Mouse (Mus musculus): ENCODE measurements around the gene Mllt10. TPM values are rescaled to one million over a fixed set of nuclear protein-coding genes. Genes with fewer than 3 reads are reported as not detected.

The Mllt10 gene
- 61.9 and 66.3 TPM in 2 replicates for polyA plus RNA-seq (2015; fragmentation: Nextera tagmentation; extraction: Ambion mirVana)

DNA sequence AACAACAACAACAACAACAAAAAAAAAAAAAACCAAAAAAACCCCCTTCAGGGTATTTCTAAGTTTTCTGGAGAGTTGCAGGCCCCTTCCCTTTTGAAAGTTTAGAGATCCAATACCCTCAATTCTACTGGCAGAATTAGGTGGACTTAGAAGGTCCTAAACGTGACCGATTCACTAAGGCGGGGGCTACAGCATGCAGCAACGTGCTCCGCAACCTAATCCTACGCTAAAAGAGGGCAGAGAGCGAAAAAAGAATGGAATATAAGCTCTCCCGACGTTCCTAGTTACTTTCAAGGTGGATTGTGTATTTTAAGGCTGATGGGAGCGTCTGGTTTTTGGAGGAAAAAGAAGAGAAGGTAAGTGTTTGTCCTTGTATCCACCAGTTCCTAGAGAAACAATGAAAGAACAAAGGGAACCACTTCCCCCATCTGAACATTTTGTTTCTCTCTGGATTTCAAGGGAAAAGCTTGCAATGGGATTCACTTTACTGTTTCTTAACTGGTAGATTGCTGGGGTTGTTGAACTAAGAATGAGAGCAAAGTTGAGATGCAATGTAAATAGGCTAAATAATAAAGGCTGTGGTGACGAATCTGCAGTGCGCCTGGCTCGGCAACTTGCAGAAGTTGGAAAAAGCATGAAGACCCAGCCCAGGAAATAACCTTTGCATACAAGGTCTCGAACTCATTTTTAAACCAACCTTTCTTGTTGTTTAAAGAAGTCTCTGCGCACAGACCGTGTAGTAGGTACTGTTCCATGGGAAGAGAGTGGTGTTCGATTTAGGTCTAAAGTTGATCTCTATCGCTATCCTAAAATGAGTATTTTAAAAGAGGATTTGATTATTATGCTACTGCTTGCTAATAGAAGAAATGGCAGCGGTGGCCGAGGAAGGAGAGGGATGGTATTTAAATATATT lies at the start of gene Mllt10:
TSS of gene Mllt10 (plus strand) at position 222 of the 913 bp plus-strand sequence.
- Histone ChIP-seq H3K9ac (replicated peaks) (peak within 1 kb of the TSS; percentile 65), H3K4me3 (peak within 1 kb of the TSS; percentile 79), H3K4me2 (replicated peaks) (peak within 1 kb of the TSS; percentile 80), H3K27me3 (no peaks in the 10 kb centered on the region), H3K4me1 (peaks cover 59% of the 10 kb centered on the region), H3K27ac (replicated peaks) (peak within 1 kb of the TSS; percentile 98), H3K36me3 (no peaks in the 10 kb centered on the region), H3K9me3 (no peaks in the 10 kb centered on the region)
- no peak for ATAC-seq (replicated peaks)
- 4% methylated on average over 20 of the region's 20 CpGs for WGBS

DNA sequence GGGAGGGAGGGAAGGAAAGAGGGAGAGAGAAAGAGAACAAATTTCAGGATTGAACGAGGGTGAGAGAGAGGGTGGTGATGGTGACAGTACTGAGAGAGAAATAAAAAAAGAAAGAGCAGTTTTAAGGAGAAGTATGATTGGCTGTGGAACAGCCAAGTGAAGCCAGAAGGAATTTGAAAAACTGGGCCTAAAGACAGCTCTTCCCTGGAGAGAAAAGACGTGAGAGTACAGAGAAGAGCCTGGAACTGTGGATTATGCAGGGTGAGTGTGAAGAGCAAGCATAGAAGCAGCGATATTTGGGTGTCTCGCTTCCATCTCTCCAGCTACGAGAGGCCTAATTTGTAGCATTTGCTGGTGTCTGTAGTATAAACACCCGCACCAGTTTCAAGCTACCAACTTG lies 43.8 kb upstream of the Mllt10 start:
- Histone ChIP-seq H3K4me2 (replicated peaks) (no peak overlapping the region), H3K36me3 (no peaks in the 10 kb centered on the region), H3K4me1 (no peaks in the 10 kb centered on the region), H3K4me3 (no peak overlapping the region), H3K27ac (replicated peaks) (no peak overlapping the region), H3K9ac (replicated peaks) (no peak overlapping the region), H3K9me3 (no peaks in the 10 kb centered on the region), H3K27me3 (no peaks in the 10 kb centered on the region)
- ATAC-seq (replicated peaks) = no peak; the same call in 1 of the 2 replicates
- WGBS = 86% methylated on average over 6 of the region's 6 CpGs

DNA sequence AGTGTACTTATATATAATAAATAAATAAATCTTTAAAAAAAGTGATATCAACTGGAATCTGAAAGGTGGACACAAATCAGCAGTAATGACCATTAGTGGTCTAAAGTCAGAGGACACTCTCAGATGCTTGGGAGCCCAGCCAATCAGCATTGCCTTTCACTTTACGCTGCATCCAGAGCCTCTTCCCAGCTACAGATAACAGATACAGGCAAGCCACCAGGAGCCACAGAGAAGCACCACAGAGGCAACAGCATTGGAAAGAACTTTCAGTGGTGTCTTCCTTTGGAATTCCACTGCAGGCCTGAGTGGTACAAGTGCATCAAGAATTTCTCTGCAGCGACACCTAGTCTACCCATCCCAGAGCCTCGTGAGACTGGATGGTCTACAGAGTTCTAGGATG lies 42.2 kb upstream of the Mllt10 start:
- Histone ChIP-seq H3K4me2 (replicated peaks) (no peak overlapping the region), H3K27ac (replicated peaks) (no peak overlapping the region), H3K4me3 (no peak overlapping the region), H3K36me3 (no peaks in the 10 kb centered on the region), H3K9ac (replicated peaks) (no peak overlapping the region), H3K4me1 (no peaks in the 10 kb centered on the region), H3K9me3 (no peaks in the 10 kb centered on the region), H3K27me3 (no peaks in the 10 kb centered on the region)
- WGBS = 93% methylated on average over 3 of the region's 3 CpGs
- no peak for ATAC-seq (replicated peaks)

DNA sequence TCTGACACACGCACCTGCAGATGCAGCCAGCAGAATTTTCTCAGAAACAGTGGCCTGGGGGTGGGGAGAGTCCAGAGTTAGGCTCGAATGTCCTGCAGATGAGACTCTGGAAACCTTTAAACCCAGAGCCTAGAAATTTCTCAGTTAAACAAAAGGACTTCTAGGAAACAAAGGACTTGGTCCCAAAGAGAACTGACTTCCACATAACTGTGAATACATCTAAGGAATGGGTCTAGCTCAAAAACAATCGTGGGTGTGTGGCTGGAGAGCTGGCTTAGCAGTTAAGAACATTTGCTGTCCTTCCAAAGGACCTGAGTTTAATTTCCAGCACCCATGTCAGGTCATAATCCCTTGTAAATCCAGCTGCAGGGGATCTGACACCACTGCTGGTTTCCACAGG lies 39.5 kb upstream of the Mllt10 start:
- Histone ChIP-seq H3K9me3 (no peaks in the 10 kb centered on the region), H3K9ac (replicated peaks) (no peak overlapping the region), H3K27me3 (no peaks in the 10 kb centered on the region), H3K4me3 (no peak overlapping the region), H3K4me1 (no peaks in the 10 kb centered on the region), H3K36me3 (no peaks in the 10 kb centered on the region), H3K4me2 (replicated peaks) (no peak overlapping the region), H3K27ac (replicated peaks) (no peak overlapping the region)
- no peak for ATAC-seq (replicated peaks)
- 46% methylated on average over 3 of the region's 3 CpGs for WGBS

DNA sequence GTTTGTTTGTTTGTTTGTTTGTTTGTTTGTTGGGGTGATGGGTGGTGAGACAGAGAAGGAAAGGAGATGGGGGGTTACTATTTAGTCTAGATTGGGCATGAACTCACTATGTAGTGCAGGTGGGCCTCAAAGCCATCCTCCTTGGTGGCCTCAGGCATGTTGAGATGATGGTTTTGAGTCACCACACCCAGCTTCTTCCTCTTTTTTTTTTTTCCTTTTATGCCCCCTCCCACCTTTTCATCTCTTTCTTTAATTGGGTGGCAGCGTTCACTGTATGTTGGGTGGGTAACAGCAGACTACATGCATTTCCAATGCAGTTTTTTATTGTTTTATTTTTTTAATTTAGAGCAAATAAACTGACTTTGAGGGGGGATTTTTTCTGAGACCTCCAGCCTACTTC lies 38.4 kb upstream of the Mllt10 start:
- Histone ChIP-seq H3K4me3 (no peak overlapping the region), H3K27ac (replicated peaks) (no peak overlapping the region), H3K4me1 (no peaks in the 10 kb centered on the region), H3K27me3 (no peaks in the 10 kb centered on the region), H3K9ac (replicated peaks) (no peak overlapping the region), H3K36me3 (no peaks in the 10 kb centered on the region), H3K4me2 (replicated peaks) (no peak overlapping the region), H3K9me3 (no peaks in the 10 kb centered on the region)
- ATAC-seq (replicated peaks) = no peak
- WGBS = 87% methylated on average over 1 of the region's 1 CpGs

DNA sequence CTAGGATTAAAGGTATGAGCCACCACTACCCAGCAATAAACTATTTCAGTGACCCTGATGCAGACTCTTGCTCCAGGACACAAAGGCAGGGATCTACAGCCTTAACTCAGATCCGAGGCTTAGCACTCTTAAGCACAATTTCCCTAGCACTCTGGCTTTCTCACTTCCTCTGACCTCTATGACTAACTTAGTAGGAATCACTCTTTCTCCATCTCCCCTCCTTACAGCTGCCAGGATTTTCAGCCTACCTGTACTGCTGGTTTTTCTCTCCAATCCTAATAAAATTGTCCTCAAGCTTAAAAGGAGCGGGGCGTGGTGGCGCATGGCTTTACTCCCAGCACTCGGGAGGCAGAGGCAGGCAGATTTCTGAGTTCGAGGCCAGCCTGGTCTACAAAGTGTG lies 37.7 kb upstream of the Mllt10 start:
- H3K4me2 ChIP-seq (replicated peaks) = no peak overlapping the region
- H3K9ac ChIP-seq (replicated peaks) = no peak overlapping the region
- H3K4me1 ChIP-seq = no peaks in the 10 kb centered on the region
- H3K4me3 ChIP-seq = no peak overlapping the region
- WGBS = 98% methylated on average over 6 of the region's 6 CpGs
- no peak for ATAC-seq (replicated peaks)
- H3K27me3 ChIP-seq = no peaks in the 10 kb centered on the region
- no peaks in the 10 kb centered on the region for H3K36me3 ChIP-seq
- no peak overlapping the region for H3K27ac ChIP-seq (replicated peaks)
- no peaks in the 10 kb centered on the region for H3K9me3 ChIP-seq

DNA sequence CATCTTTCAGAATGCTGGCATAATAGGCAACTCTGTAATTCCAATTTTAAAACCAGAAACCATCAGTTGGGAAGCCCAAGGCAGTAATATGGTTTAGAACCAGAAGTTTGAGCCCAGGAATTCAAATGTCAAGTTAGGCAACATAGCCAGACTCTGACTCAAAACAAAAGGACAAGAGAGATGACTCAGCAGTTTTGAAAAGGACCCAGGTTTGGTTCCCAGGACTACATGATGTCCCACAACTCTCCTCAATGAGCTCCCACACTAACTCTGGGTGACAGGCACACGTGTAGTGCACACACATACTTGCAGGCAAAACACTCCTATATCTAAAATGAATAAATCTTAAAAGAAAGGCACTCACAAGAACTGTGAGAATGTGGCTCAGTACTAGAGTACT lies 35.9 kb upstream of the Mllt10 start:
- H3K9ac ChIP-seq (replicated peaks) = no peak overlapping the region
- no peaks in the 10 kb centered on the region for H3K9me3 ChIP-seq
- no peak overlapping the region for H3K27ac ChIP-seq (replicated peaks)
- no peaks in the 10 kb centered on the region for H3K27me3 ChIP-seq
- no peak overlapping the region for H3K4me3 ChIP-seq
- 82% methylated on average over 1 of the region's 1 CpGs for WGBS
- H3K4me2 ChIP-seq (replicated peaks) = no peak overlapping the region
- no peak for ATAC-seq (replicated peaks)
- H3K4me1 ChIP-seq = 0 out of 2 replicates have a peak, but pooled peaks cover 2% of the 10 kb centered on the region
- no peaks in the 10 kb centered on the region for H3K36me3 ChIP-seq

DNA sequence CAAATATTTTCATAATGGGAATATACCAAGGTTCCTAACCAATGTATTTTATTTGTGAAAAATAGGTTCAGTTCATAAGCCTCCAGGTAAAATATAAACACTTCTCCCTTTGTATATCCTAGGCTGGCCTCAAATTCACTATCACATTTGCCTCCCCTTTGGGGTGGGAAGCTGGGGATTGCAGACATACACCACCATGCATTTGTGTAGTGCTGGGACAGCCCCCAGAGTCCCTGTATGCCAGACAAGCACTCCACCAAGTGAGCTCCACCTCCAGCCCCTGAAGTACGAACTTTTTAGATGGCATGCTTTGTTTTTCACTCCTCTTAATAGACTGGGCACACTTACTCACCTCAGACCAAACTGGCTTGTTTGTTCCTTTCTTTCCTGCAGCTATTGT lies 32.2 kb upstream of the Mllt10 start:
- H3K9me3 ChIP-seq = no peaks in the 10 kb centered on the region
- ATAC-seq (replicated peaks) = no peak
- no peak overlapping the region for H3K27ac ChIP-seq (replicated peaks)
- no peaks in the 10 kb centered on the region for H3K27me3 ChIP-seq
- no peak overlapping the region for H3K4me2 ChIP-seq (replicated peaks)
- H3K4me1 ChIP-seq = peaks cover 27% of the 10 kb centered on the region
- H3K9ac ChIP-seq (replicated peaks) = no peak overlapping the region
- H3K4me3 ChIP-seq = no peak overlapping the region
- H3K36me3 ChIP-seq = no peaks in the 10 kb centered on the region
- 30% methylated on average over 1 of the region's 1 CpGs for WGBS

DNA sequence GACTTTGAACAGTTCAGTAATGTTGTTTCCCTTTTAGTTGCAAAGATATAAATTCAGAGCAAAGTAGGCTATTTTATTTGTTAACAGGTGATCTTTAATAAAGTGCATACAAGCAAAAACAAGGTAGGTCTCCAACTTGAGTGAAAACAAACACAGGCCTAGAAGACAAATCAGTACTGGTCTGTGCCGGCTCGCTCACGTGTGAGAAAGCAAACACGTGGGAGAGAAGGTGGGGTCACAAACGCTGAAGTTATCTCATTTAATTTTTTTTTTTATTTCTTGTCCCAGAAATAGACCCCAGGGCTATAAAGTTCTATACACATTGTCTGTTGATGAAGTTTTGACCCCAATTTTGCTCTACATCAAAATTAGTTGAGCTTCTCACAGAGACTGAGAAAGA lies 29.9 kb upstream of the Mllt10 start:
- H3K27ac ChIP-seq (replicated peaks) = peak overlapping the region; percentile 98; the same call in 1 of the 2 replicates
- peaks cover 31% of the 10 kb centered on the region for H3K4me1 ChIP-seq
- no peaks in the 10 kb centered on the region for H3K9me3 ChIP-seq
- no peak overlapping the region for H3K9ac ChIP-seq (replicated peaks)
- peak overlapping the region; percentile 99 for H3K4me2 ChIP-seq (replicated peaks)
- H3K4me3 ChIP-seq = peak overlapping the region; percentile 78
- ATAC-seq (replicated peaks) = no peak
- no peaks in the 10 kb centered on the region for H3K36me3 ChIP-seq
- H3K27me3 ChIP-seq = no peaks in the 10 kb centered on the region
- WGBS = 14% methylated on average over 5 of the region's 5 CpGs

DNA sequence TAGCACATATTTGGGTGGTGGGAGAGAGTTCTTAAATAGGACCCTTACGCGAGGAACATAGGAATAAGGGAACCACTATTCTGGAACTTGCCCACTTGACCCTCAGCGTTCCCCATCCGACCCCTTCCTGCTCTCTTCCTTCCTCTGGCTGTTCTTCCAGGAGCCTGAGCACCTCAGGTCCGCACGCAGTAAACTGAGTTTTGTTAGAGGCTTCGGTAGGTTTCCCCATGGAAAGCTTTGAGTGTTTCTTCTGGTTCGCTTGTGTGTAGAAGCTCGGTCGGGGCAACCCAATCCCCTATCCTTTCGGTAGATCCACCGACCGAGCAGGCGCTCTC lies 29.3 kb upstream of the Mllt10 start:
- ATAC-seq (replicated peaks) = no peak
- H3K4me3 ChIP-seq = peak overlapping the region; percentile 78
- H3K36me3 ChIP-seq = no peaks in the 10 kb centered on the region
- H3K9me3 ChIP-seq = no peaks in the 10 kb centered on the region
- H3K4me2 ChIP-seq (replicated peaks) = peak overlapping the region; percentile 99
- WGBS = 1% methylated on average over 14 of the region's 14 CpGs
- no peaks in the 10 kb centered on the region for H3K27me3 ChIP-seq
- peak overlapping the region; percentile 94 for H3K9ac ChIP-seq (replicated peaks)
- H3K4me1 ChIP-seq = peaks cover 34% of the 10 kb centered on the region
- H3K27ac ChIP-seq (replicated peaks) = peak overlapping the region; percentile 98

DNA sequence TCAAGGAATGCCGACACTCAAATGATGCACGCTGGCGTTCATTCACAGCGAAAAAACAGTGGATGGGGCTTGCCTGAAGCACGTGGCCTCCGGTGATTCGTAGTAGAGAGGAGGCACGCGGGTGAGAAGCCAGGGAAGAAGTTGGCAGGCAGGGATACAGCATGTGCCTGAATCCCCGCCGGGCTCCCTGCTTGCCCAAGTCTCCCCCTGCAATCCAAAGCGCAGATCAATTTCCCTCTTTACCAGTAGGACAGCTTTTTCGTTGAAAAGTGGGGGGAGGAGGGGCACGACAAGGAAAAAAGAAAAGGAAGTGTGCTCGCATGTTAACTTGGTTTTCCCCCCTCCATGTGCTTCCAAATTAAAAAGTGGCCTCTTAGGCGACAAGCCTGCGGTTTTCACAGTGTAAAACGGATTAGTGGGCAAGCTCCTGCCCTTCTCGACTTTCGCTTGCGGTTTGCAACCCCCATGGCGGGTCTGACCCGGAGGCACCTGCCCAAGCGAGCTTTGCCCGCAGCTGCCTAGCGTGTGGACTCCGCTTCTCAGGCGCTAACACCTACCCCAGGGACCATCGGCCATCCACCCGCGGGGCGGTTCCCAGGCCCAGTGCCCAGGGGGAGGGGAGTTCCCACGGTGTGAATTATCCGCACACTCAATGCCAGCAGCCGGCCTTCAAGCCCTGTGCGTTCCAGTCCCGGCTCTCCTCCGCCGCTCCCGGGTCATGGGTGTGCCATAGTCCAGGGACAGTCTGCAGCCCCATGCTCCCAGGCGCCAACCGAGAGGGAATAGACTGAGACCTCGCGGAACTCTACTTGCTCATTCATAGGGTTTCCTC lies 28.7 kb upstream of the Mllt10 start:
- Histone ChIP-seq H3K4me3 (peak overlapping the region; percentile 78), H3K4me1 (peaks cover 40% of the 10 kb centered on the region), H3K27ac (replicated peaks) (peak overlapping the region; percentile 98), H3K27me3 (no peaks in the 10 kb centered on the region), H3K9me3 (no peaks in the 10 kb centered on the region), H3K4me2 (replicated peaks) (peak overlapping the region; percentile 99), H3K9ac (replicated peaks) (peak overlapping the region; percentile 94), H3K36me3 (no peaks in the 10 kb centered on the region)
- under 1% methylated on average over 44 of the region's 44 CpGs for WGBS
- peak; percentile 17 for ATAC-seq (replicated peaks)

DNA sequence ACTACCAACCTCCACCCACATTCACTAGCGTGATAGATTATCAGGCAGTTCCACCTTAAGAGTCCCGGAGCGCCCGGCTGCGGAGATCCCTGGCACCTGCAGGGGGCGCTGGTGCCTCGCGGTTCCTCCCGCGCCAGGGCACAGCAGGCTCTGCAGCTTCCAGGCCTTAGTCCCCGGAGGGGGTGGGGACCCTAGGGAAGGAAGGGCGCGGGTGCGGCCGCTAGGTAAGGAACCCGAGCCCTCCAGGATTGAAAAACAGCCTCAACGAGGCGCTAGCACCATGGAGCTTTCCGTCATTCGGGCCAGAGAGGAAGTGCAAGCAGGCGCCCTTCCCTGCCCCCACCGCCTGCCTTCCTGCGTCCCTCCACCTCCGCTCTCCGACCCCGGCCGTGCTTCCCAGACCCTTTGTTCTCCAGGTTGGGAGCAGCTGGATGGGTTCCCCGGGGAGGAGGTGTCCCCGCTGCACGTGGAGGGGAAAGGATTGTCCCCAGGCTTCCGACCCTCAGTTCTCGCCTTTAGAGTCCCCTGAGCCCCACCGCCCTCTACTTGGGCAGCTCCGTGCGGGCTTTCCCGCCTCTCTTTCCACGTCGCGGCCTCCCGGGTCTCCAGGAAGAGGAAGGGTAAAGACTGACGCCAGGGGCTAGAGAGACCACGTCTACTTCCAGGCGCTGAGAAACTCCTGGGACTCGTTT lies 27.4 kb upstream of the Mllt10 start:
- Histone ChIP-seq H3K4me3 (peak overlapping the region; percentile 78), H3K4me2 (replicated peaks) (peak overlapping the region; percentile 99), H3K9ac (replicated peaks) (peak overlapping the region; percentile 94), H3K27ac (replicated peaks) (peak overlapping the region; percentile 98), H3K27me3 (no peaks in the 10 kb centered on the region), H3K36me3 (no peaks in the 10 kb centered on the region), H3K4me1 (peaks cover 51% of the 10 kb centered on the region), H3K9me3 (no peaks in the 10 kb centered on the region)
- ATAC-seq (replicated peaks) = peak; percentile 87
- WGBS = under 1% methylated on average over 44 of the region's 44 CpGs
